Mouse (Mus musculus): ENCODE results near the gene Ecm1.

DNA sequence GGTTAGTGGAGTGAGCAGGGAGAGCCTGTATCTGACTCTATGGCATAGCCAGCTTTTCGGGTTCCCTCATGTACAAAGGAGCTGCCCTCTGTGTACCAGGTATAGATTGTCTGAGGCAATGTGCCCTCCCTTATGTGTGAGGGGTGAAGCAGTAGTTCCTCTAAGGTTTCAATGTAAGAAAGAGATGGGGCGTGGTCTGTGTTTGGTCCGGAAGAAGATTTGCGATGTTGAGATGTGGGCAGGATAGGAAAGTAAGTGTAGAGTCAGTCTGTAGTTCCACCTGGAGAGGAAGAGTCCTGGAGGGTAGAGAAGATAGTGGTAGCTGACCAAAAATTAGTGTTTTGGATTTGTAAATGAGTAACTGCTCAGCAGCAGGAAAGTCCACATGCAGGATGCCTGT lies 30.3 kb downstream of the Ecm1 start:
- TF ChIP-seq CTCF (IDR thresholded peaks at IDR 0.05; ENCODE audit: borderline replicate concordance, control insufficient read depth, extremely low read depth, insufficient read depth, low read length, poor library complexity) (no peak), POLR2A (IDR thresholded peaks at IDR 0.05; ENCODE audit: control insufficient read depth, extremely low read depth, insufficient read depth, low read length, poor library complexity) (no peak)

Measured in thymus, adult 2 months (tissue).